Mouse (Mus musculus): ENCODE measurements around the gene Tbata. TPM values are rescaled to one million over a fixed set of nuclear protein-coding genes. Genes with fewer than 3 reads are reported as not detected.

The Tbata gene
- total and polyA plus RNA-seq, 3 experiments, result not detected

GRCm38 (mm10) chr10:61234319-61234718, 62.6 kb downstream of the Tbata start:
- no peak for DNase-seq (ENCODE audit: low read depth, low spot score)
- no peak overlapping the region for H3K27ac ChIP-seq (ENCODE audit: control insufficient read depth, low read depth, low read length)
- no peaks in the 10 kb centered on the region for H3K27me3 ChIP-seq (ENCODE audit: control insufficient read depth in 1 of 2, insufficient read depth in 2 of 2, low read length in 2 of 2)
- no peaks in the 10 kb centered on the region for H3K9me3 ChIP-seq (replicated peaks; ENCODE audit: insufficient read depth, low read length)
- no peak overlapping the region for H3K9ac ChIP-seq (ENCODE audit: control insufficient read depth, low read depth, low read length, poor library complexity, severe bottlenecking)
- H3K79me2 ChIP-seq (ENCODE audit: control insufficient read depth, insufficient read depth, low read length, poor library complexity), result no peaks in the 10 kb centered on the region
- H3K4me1 ChIP-seq (ENCODE audit: control insufficient read depth in 1 of 2, insufficient read depth in 2 of 2, low read length in 2 of 2), result no peaks in the 10 kb centered on the region
- no peak overlapping the region for H3K4me3 ChIP-seq (ENCODE audit: control insufficient read depth in 1 of 2, insufficient read depth in 1 of 2, low read depth in 2 of 2, low read length in 2 of 2)
- no peak for TF ChIP-seq EP300 (IDR thresholded peaks at IDR 0.05; ENCODE audit: low read depth in 1 of 2, low read length in 2 of 2)
- no peak for TF ChIP-seq MYC (IDR thresholded peaks at IDR 0.05; ENCODE audit: low read depth, low read length)
- H3K36me3 ChIP-seq (ENCODE audit: control insufficient read depth in 1 of 2, insufficient read depth in 2 of 2, low read length in 2 of 2), result no peaks in the 10 kb centered on the region

GRCm38 (mm10) chr10:61235677-61236267, 64.0 kb downstream of the Tbata start:
- Histone ChIP-seq H3K27me3 (ENCODE audit: control insufficient read depth in 1 of 2, insufficient read depth in 2 of 2, low read length in 2 of 2) (no peaks in the 10 kb centered on the region), H3K9ac (ENCODE audit: control insufficient read depth, low read depth, low read length, poor library complexity, severe bottlenecking) (no peak overlapping the region), H3K27ac (ENCODE audit: control insufficient read depth, low read depth, low read length) (no peak overlapping the region), H3K79me2 (ENCODE audit: control insufficient read depth, insufficient read depth, low read length, poor library complexity) (no peaks in the 10 kb centered on the region), H3K9me3 (replicated peaks; ENCODE audit: insufficient read depth, low read length) (no peaks in the 10 kb centered on the region), H3K4me3 (ENCODE audit: control insufficient read depth in 1 of 2, insufficient read depth in 1 of 2, low read depth in 2 of 2, low read length in 2 of 2) (no peak overlapping the region), H3K4me1 (ENCODE audit: control insufficient read depth in 1 of 2, insufficient read depth in 2 of 2, low read length in 2 of 2) (no peaks in the 10 kb centered on the region), H3K36me3 (ENCODE audit: control insufficient read depth in 1 of 2, insufficient read depth in 2 of 2, low read length in 2 of 2) (no peaks in the 10 kb centered on the region)
- no peak for DNase-seq (ENCODE audit: low read depth, low spot score)
- TF ChIP-seq BHLHE40 (IDR thresholded peaks at IDR 0.05; ENCODE audit: borderline replicate concordance, low read depth, low read length) (no peak), MAFK (IDR thresholded peaks at IDR 0.05; ENCODE audit: borderline replicate concordance, low read depth, low read length) (no peak), TBP (IDR thresholded peaks at IDR 0.05; ENCODE audit: low read depth, low read length) (no peak), USF1 (IDR thresholded peaks at IDR 0.05; ENCODE audit: low read depth, low read length) (no peak), ZKSCAN1 (IDR thresholded peaks at IDR 0.05; ENCODE audit: low read depth, low read length) (no peak), POLR2AphosphoS2 (IDR thresholded peaks at IDR 0.05; ENCODE audit: low read length) (no peak), CHD2 (IDR thresholded peaks at IDR 0.05; ENCODE audit: low read length) (no peak), CTCF (IDR thresholded peaks at IDR 0.05 in 2 of 3, conservative IDR thresholded peaks at IDR 0.05 in 1 of 3; ENCODE audit: control insufficient read depth in 1 of 3, insufficient read depth in 1 of 3, low read depth in 2 of 3, low read length in 3 of 3, poor library complexity in 1 of 3, severe bottlenecking in 1 of 3) (no peak), NELFE (IDR thresholded peaks at IDR 0.05; ENCODE audit: low read depth, low read length) (no peak), MAX (IDR thresholded peaks at IDR 0.05; ENCODE audit: low read length) (no peak), EP300 (IDR thresholded peaks at IDR 0.05; ENCODE audit: low read depth in 1 of 2, low read length in 2 of 2) (no peak), USF2 (IDR thresholded peaks at IDR 0.05; ENCODE audit: borderline replicate concordance in 1 of 2, insufficient read depth in 1 of 2, low read depth in 1 of 2, low read length in 2 of 2) (no peak), RCOR1 (IDR thresholded peaks at IDR 0.05; ENCODE audit: low read depth, low read length) (no peak)
